Mouse (Mus musculus) R1 (cell line): ENCODE measurements around the gene Tbpl2.

Source experiments
- DNase-seq: peaks from one replicate; pipeline ENCODE4 v3.0.0-alpha.2; 2018; ENCODE audit warnings: low read depth, low spot score

Tbpl2 gene

DNA sequence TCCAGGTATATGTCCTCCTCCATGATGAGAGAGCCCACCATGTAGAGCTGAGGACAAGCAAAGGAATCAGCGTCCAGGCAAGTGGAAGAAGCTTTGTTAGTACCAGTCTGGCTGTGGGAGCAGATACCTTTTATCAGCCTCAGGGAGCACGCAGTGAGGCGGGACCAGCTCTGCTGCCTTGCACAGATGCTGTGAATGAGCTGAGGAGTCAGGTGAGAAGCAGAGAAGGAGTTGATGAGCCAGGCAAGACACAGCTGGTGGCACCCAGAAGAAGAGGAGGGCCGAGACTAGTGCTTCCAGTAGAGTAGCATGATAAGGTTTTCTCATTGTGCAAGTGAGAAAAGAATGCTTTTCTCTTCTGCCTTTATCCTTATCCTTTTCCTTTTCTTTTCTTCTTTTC is at the start of gene Tbpl2:
Tbpl2 (minus strand) TSS at position 101 of the 400 bp plus-strand sequence.
- no peak for DNase-seq

GRCm38 (mm10) chr2:24134373-24134772 is 38.0 kb upstream of the Tbpl2 start:
- no peak for DNase-seq

DNA sequence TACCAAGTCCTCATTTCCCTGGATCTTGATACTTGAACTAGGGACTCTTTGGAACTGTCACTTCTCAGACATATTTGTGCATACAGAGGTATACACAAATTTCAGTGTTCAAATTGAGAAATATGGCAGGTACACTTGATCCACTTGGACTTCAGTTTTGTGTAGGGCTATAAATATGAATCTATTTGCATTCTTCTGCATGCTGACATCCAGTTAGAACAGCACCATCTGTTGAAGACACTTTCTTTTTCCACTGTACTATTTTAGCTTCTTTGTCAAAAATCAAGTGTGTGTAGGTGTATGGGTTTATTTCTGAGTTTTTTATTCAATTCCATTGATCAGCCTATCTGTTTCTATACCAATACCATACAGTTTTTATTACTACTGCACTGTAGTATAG is 12.7 kb upstream of the Tbpl2 start:
- no peak for DNase-seq

DNA sequence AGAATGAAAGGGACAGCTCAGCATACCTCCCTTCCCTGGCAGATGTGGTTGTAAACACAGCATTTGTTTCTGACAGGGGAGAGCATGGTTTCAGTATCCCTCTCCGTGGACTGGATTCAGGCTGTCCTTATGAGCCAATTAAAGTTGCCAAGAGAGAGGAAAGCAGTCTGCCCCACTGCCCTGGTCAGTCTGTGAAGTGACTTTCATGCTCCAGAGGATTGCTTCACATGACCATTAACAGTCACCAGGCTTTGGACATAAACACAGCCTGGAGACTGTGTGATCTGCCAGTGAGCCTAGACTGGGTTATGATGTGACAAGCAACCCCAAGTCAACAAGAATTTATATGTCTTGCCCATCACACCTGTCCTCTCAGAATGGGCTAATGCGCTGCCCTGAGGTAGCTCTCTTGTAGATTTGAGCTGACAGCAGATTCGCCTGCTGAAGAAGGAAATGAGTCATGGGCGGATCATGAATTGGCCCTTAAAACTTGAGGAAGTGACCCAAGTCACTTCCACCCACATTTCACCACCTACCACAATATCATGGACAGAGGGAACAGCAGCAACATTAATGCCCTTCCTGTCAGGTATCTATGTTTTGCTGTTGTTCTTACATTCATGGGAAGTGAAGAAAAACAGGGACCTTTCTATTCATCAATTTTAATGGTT is 7.4 kb upstream of the Tbpl2 start:
- DNase-seq, result no peak

- DNase-seq, result no peak
These were observed 5.5 kb downstream of the Tbpl2 start for GRCm38 (mm10) chr2:24090921-24091320.

GRCm38 (mm10) chr2:24050459-24050858 is 45.9 kb downstream of the Tbpl2 start:
- DNase-seq, result no peak

- DNase-seq, result no peak
These were observed 46.9 kb downstream of the Tbpl2 start, which contains the start of gene Hnmt for GRCm38 (mm10) chr2:24049344-24049990. Gene Hnmt (minus strand): TSS chr2:24049394.

- peak; percentile 17 for DNase-seq
These were observed 47.8 kb downstream of the Tbpl2 start for GRCm38 (mm10) chr2:24048480-24049097.

DNA sequence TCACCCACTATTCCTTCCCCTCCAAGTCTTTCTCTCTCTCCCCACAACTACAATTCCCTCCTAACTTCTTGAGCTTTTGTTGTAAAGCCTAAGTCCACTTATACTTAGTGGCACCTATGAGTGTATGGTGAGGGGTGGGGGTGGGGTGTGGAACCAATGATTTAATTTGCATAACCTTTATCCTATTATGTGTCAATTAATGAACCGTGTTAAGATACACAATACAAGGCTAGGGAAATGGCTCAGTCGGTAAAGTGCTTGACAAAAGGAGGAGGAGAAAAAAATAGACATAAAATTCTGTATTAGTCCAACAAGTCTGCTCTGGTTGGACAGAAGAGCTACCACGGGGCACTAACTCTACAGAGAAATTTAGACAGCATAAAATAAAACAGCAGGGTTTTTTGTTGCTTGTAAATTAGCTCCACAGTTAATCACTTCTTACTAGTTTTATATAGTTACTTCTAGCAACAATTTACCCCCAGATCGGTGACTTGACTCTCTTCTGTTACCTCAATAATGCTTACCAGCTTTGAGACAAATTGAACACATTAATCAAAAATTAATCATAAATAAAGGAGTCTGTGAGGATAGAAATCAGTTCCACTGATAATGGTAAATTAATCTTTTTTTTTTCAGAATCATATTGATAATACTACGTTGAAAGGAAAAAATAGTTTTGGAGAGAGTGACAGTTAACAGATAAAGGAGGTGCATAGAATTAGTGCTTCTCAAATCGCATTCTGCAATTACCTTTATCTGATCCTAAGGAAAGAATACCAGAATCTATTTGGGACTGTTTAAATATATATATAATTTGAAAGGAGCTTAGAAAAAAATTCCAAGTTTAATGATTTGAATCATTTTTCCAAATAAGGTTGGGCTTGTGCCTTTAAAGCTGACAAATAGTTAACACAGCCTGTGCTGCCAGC is 48.6 kb downstream of the Tbpl2 start:
- no peak for DNase-seq

DNA sequence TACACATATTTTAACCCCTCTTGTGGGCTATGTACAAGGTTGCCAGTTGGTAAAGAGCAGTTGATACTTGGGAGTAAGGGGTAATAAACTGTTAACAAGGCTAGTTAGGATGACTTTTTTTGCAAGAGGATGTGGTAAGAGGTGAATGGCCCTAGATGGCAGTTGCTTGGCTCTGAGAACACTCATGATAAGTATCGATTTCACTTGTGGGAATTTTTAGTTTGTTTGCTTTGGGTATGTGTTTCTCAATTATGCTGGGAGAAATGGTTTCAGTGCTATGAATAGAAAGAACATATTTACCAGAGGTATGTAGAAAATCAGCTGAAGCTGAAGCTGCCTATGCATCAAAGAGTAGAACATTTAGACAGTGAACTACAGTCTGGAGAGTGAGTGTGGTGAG is 53.5 kb downstream of the Tbpl2 start:
- no peak for DNase-seq

- no peak for DNase-seq
These were observed 55.9 kb downstream of the Tbpl2 start for GRCm38 (mm10) chr2:24040531-24040930.
